ENCODE assay signal across 28 mouse cellular contexts in genomic region chr5:16681055-16681454, GRCm38 (mm10).
"Had no signal": no experiment of that assay in that cellular context is flagged by ENCODE, and none has a peak within 500 bp of the region (broad histone marks: within the 10 kb centered on the region; RNA-seq: fewer than 3 reads in every experiment).

No protein-coding gene starts in this region.

- H3K36me3 ChIP-seq: embryonic facial prominence, embryonic 10.5 days; embryonic facial prominence, embryonic 12.5 days; embryonic facial prominence, embryonic 13.5 days; embryonic facial prominence, embryonic 15.5 days; forebrain, embryonic 10.5 days; forebrain, embryonic 12.5 days; forebrain, embryonic 15.5 days had no signal

- H3K4me2 ChIP-seq: embryonic facial prominence, embryonic 12.5 days; embryonic facial prominence, embryonic 13.5 days; embryonic facial prominence, embryonic 15.5 days; forebrain, embryonic 12.5 days; forebrain, embryonic 13.5 days; forebrain, embryonic 15.5 days had no signal

- H3K9me3 ChIP-seq: embryonic facial prominence, embryonic 10.5 days; embryonic facial prominence, embryonic 12.5 days; embryonic facial prominence, embryonic 13.5 days; embryonic facial prominence, embryonic 15.5 days; forebrain, embryonic 10.5 days; forebrain, embryonic 12.5 days; forebrain, embryonic 13.5 days; forebrain, embryonic 15.5 days had no signal

- DNase-seq: cerebellum, adult 2 months; cerebellum, adult 8-10 months; cerebellum, adult 9-10 months; cerebellum, adult 9-11 months; cerebellum, postnatal 14 days; cerebellum, postnatal 25 days; cerebellum, postnatal 36 days; embryo, embryonic 11 days; forebrain, postnatal 0 days; gastrocnemius, adult 2 months; gastrocnemius, postnatal 10 days; gastrocnemius, postnatal 14 days; gastrocnemius, postnatal 25 days; gastrocnemius, postnatal 36 days; heart, adult 11 months; heart, adult 18-20 months; heart, adult 2 months had no signal

- H3K27me3 ChIP-seq: embryonic facial prominence, embryonic 12.5 days; embryonic facial prominence, embryonic 13.5 days; embryonic facial prominence, embryonic 15.5 days; forebrain, embryonic 12.5 days; forebrain, embryonic 13.5 days; forebrain, embryonic 15.5 days had no signal

- H3K4me1 ChIP-seq: embryonic facial prominence, embryonic 10.5 days; embryonic facial prominence, embryonic 12.5 days; embryonic facial prominence, embryonic 13.5 days; embryonic facial prominence, embryonic 15.5 days; forebrain, embryonic 10.5 days; forebrain, embryonic 12.5 days; forebrain, embryonic 13.5 days; forebrain, embryonic 15.5 days had no signal

- H3K27ac ChIP-seq: embryonic facial prominence, embryonic 10.5 days; embryonic facial prominence, embryonic 12.5 days; embryonic facial prominence, embryonic 13.5 days; embryonic facial prominence, embryonic 15.5 days; forebrain, embryonic 10.5 days; forebrain, embryonic 12.5 days; forebrain, embryonic 13.5 days; forebrain, embryonic 15.5 days; gastrocnemius, adult 2 months; heart, adult 2 months had no signal

- H3K4me3 ChIP-seq: embryonic facial prominence, embryonic 10.5 days; embryonic facial prominence, embryonic 12.5 days; embryonic facial prominence, embryonic 13.5 days; embryonic facial prominence, embryonic 15.5 days; erythroblast, embryonic 14.5 days; forebrain, embryonic 10.5 days; forebrain, embryonic 12.5 days; forebrain, embryonic 13.5 days; forebrain, embryonic 15.5 days; gastrocnemius, adult 2 months; heart, adult 2 months had no signal

- H3K9ac ChIP-seq: embryonic facial prominence, embryonic 12.5 days; embryonic facial prominence, embryonic 13.5 days; embryonic facial prominence, embryonic 15.5 days; forebrain, embryonic 12.5 days; forebrain, embryonic 13.5 days; forebrain, embryonic 15.5 days; forebrain, postnatal 0 days had no signal

- ATAC-seq: forebrain, embryonic 13.5 days; forebrain, embryonic 14.5 days; forebrain, embryonic 15.5 days; forebrain, embryonic 16.5 days; forebrain, postnatal 0 days had no signal
